Mouse (Mus musculus) spleen, postnatal 36 days (tissue): ENCODE measurements at regions not wholly inside any gene's neighbourhood (a gene's known extent, or its start where the extent isn't known, plus 50 kb on each side); places are given as distances from the start of the nearest gene placed in this dataset.

ENCODE experiments used
- DNase-seq, 2 experiments: peaks; one replicate each; pipeline ENCODE4 v3.0.0; 2022; ENCODE audit warnings: low spot score in 2 of 2, mixed read lengths in 1 of 2

DNA sequence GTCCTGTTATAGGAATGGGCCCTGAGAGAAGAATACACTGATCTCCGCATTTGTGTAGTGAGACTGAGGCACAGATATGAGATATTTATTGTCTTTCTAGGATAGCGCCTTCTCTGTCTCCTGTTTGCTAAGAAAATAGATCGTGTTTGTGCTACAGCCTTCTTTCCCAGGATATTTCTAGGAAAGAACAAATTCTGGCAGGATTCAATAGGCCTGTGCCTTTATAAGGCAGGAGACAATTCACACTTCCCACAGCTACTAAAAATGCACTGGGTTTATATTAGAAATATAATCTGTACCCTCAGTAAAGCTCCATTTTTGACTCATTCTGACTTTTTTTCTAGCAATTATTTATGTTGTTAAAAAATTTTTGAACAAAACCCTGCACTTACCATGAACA, 854.7 kb downstream of the Epha4 start:
- DNase-seq: no peak

DNA sequence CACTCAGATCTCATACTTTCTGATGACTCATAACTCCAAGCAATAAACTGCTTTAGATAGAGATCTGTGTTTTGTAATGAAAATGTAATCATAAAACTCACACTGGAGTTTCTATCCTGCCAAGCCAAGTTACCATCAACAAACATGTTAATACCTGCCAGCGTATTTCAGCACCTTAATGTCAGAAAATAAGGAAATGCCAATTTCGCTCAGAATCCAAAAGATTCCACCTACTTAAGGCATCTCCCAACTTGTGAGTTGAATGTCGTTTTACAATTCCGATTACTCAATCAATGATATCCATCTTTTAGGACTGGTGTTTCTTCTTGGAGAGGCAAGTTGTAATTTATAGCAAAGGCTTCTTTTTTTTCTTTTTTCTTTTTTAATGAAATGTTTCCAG, 850.5 kb downstream of the Epha4 start:
- DNase-seq: no peak

DNA sequence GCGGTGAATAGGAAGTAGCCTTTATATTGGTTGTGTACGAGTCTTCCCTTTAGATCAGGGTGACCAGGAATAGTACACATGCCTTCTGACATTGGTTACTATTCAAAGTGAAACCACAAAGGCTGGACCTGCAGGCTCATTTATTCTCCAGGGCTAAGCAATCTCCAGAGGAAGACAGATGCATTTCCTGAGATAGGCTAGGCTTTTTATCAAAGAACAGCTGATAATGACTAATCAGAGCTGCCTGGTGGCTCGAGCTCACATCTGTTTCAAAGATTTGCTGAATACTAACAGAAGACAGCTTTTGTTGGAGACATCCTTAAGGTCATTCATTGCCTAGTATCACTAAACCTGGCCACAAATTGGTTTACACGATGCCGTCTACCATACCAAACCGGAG, 838.1 kb downstream of the Epha4 start:
- no peak for DNase-seq

DNA sequence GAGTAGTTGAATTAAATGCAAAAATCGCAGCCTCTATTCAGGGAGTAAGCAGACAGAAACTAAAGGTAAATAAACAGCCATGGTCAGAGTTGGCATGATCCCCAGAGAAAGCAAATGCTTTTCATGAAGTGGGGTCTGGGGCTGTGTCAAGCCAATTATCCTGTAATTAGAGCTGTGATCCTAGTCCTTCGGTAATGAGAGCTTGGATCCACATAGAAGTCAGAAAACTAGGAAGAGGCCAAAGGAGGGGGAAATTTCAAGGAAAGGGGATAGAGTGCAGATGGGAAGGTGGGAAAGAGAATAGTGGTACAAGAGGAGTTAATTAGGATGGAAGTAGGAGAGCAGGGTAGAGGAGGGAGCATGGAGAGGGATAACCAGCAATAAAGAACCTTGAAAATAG, 809.3 kb downstream of the Epha4 start:
- DNase-seq: no peak

DNA sequence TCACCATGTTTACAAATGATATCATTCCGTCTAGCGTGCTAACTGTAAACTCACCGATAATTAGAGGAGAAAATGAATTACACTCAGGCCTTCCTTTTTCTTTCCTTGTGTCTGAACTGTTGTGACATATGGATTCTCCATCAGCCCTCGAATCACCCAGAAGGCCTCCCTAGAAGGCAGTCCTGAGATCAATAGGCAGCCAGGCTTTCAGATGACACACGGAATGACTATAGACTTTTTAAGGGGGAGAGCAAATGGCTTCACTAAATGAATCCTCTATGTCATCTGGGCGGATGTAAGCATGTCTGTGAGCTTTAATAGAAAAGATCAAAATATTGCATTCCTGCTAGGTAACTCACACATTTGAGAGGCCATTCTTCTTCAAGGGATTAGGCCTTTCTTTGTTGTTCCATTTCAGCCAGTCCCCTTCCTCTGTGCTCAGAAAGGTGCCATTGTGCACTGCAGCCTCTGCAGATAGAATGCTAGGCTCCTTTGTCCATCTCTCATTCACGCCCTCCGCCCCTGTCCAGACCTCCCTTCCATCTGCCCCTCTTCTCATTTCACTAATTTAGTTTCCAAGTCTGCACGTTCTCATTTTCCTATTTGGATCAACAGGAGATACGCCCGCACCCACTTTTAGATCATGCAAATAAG, 797.1 kb downstream of the Epha4 start:
- no peak for DNase-seq

DNA sequence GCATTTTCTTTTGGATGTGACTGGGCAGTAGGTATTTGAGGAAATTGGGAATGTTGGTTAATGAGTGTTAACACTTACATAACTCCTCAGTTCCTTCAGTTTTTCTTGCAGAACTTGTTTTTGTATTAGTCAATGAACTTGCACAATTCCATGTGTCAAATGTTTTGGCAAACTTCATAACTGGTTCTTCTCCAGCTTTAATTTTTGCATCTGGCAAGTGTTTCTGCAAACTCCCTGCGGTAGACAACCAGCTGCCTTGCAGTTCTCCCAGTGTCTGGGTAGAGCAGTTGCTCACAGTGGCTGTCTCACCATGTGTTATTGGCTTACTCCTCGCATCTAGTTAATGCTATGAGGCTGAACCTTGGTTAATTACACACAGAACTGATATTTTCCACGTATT, 790.4 kb downstream of the Epha4 start:
- no peak for DNase-seq

DNA sequence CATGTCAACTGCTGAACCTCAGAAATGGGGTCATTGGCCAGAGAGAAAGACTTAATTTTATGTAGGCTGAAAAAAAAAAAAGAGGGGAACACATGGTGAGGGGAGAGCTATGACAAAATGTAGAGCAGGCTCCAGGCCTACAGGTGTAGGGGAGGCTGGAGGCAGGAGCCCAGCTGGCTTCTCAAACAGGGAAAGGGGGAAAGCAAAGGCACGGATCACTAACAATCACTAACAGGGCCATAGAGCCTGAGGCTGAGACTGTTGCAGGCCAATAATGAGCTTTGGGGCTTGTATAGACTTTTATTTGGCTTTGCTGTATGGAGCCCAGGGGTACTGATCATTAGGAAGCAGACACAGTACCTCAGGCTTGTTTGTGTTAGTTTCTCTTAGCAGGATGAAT, 777.9 kb downstream of the Epha4 start:
- DNase-seq: no peak

DNA sequence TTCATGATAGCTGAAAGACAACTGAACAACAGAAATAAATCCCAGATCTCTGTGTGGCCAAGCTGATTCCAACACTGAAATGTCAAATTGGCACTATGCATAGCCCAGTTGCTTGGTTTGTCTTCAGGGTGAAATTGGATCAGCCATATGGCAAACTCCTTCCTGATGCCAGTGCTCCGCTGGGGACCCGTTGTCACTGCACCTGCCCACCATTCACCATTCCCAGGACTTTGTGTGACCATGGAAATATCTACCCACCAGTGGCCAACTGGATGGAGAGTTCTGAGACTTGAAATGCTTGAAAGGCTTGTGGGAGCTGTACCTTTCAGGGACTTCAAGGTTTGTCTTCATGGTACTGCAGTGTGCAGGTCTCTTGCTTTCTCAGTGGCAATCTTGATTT, 777.2 kb downstream of the Epha4 start:
- DNase-seq: no peak

DNA sequence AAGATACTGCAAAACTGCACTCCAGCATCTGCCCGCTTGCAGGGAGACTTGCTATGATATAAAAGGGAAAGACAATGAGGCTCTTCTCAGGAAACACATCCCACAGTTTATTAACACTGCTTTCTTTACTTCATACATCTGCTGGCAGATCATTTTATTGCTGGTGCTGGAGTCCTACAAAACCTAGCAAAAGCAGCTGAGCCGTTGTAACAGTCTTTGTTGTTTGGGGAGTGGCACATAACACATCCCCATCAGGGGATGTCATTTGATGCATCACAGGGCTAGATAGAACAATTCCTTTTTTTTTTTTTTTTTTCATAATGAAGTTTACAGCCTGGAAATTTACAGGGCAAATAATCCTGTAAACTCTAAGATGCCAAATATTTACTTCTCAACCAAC, 742.2 kb downstream of the Epha4 start:
- no peak for DNase-seq

DNA sequence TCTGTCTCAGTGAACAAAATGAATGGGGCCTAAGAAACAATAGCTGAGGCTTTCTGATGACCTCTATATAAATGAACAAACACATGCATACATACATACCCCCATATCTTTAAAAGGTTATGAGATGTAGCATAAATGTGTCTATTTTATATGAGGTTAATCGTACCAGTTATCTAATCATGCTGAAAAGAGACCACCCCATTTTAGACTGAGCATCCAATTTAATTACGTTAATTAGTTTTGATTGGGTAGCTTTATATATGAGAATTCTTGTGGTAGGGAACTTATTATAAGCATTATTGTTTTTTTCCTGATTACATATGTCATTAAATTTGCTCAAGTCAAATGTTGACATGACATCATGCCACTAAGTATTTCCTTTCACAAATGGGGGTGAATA, 728.0 kb downstream of the Epha4 start:
- DNase-seq: no peak

DNA sequence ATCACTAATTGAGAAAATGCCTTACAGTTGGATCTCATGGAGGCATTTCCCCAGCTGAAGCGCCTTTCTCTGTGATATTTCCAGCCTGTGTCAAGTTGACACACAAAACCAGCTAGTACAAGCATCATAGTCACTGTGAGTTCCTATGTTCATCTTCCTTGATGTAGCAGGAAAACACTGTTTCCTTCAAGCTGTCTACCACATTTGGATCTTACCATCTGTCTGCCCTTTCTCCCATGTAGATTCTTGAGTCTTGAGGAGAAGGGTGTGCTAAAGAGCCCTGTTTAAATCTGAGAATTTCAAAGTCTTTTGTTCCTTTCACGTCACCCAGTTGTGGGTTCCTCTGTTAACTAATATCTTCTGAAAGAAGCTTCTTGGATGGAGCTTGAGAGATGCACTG, 721.5 kb downstream of the Epha4 start:
- no peak for DNase-seq

DNA sequence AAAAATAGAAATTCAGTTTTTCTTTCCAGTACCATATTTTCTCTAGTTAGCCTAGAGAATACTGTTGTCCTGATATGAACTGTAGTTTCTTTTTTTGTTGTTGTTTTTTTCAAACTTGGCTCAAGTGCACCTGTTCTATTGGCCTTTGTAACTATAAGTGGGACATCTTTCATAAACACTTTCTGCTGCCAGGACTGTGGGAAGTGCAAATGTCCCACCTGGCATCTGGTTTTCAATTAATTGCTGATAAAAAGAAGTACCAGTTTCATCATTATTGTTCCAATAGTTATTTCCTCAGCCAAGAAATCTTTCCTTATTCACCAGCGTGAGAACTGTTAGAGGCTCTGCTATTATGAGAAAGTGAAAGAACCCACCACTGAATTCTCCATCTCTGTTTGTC, 695.0 kb downstream of the Epha4 start:
- DNase-seq: no peak

DNA sequence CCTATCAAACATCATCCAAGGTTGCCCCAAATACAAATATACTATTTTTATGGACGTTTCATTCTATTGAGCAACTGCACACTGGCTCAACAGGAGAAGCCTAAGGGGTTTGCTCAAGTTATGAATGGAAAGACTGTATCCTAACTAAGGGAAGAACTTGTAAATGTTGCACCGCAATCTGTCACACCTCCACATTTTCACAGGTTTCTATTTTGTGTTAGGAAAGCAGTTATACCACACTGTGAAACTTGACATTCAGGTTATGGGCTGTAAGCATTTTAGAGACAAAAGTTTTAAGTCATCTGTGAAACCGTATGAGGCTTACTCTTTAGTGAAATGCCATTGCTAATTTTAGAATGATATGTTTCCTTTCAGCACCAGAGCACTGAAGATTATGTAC, 693.3 kb downstream of the Epha4 start:
- DNase-seq: no peak

DNA sequence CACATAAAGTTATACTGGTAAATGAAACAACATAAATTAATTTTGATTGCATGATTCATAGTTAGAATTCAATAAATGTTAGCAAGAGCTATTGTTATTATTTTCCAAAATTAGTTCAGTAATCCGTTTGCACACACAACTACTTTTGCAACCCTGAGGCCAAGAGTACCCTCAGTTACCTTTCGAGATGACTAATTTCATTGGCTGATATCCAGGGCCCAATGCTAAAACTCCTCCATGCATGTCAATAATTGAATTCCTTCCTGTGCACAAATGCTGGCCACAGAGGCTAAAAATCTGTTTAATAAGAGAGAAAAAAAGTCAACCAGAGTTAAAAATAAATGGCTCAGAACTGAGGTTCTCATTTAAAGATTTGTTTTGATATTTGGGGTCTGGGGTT, 685.2 kb downstream of the Epha4 start:
- DNase-seq: no peak

DNA sequence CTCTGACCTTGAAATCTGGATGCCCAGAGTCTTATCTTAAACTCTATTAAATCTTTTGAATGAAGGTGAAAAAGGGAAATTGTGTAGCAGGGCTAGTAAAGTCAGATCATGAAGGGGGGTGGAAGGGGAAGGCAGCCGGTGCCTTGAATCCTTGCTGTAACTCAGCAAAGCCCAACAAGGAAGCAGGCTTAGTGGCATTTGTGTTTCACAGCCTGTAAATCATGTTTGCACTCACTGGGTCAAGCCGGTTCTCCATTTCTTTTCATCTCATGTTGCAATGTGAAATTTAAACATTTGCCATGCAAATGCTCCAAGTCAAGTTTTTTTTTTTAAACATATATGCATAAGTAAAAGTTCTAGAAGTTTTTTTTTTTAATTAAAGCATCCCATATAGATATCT, 682.6 kb downstream of the Epha4 start:
- no peak for DNase-seq

DNA sequence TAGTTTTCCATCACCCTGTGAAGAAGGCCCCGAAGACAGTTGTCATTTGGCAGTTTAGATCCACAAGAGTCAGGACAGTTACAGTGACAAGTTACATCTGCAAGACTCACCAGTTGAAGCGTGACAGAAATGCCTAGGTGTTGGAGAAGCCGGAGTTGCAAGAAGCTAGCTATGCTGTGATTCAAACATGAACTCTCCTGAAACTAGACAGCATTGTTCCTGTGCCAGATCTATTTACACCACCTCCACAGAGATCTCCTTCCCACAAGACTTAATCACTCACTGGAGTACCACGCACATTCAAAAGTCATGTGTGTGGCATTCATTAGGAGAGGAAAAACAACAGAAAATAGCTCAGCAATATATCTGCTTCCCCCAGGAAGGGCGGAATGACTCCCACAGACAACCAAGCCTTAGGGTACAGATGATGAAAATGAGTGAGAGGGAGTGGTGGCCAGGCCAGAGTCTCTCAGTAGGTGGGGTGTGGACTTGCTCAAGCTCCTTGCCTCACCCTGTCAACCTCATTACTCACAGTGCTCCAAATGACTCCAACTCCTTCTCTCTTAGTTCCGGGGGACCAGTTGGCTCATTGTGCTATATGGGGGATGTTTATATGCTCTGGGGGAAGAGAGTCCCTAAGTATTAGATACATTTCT, 679.7 kb downstream of the Epha4 start:
- no peak for DNase-seq

DNA sequence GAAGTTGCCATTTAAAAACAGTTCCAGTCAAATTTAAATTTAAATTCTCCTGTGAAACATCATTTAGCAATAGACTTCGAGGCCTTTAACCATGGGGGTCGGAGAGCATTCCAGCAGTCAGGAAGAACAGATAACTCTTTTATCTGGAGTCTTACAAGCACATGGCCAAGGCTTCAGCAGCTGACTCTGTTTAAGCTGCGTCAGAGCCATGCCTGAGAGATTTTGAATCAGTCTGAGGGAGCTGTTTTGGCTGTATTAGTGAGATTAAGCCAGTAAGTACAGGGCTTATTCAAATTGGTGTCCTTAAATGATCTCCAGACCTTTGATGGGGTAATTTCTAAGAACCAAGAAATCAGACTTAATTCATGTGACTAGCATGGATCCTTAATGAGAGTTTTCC, 665.5 kb downstream of the Epha4 start:
- no peak for DNase-seq

DNA sequence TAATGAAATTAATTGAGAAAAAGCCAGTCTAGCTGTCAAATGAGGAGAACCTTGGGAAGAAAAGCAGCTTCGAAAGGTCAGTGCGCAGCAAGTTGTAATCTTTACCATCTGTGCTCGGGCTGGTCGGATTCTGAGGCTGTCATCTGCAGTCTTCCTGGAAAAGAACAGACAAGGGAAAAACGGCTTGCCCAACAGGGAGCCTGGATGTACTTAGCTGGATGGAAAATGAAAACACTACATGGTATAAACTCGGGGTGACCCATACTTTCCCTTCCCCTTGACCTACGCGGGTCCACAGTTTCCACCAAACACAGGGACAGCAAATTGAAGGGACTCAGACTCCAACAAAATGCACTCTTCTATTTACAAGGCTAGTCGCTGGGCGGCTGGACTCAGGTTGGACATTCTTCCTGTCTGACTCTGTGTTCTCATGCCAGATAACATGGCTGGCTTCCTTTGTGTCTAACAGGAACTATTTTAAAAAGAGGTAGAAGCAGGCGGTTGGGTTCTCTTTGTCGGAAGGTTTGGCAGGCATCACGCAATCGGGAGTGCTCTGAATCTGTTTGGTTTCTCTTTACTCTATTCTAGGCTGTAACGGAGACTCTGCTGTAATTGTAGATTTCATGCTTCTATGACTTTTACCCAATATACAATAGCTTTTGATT, 648.5 kb downstream of the Epha4 start:
- no peak for DNase-seq

DNA sequence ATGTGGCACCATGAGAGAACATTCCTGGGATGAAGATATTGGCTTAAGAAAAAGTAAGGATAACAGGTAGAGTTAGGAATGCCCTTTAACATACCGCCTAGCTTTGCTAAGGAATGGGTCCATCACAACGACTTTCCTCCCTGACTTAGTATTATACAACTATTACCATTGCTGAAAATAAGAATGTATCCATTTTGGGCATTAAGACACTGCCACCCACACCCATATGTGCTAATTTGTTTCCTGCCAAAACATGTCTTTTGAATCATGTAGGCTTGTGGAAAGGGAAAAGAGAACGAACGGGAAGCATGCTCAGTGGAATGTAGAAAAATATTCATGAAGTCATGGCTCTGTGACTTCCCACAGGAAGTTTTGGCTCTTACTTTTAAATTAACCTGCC, 641.7 kb downstream of the Epha4 start:
- DNase-seq: no peak

DNA sequence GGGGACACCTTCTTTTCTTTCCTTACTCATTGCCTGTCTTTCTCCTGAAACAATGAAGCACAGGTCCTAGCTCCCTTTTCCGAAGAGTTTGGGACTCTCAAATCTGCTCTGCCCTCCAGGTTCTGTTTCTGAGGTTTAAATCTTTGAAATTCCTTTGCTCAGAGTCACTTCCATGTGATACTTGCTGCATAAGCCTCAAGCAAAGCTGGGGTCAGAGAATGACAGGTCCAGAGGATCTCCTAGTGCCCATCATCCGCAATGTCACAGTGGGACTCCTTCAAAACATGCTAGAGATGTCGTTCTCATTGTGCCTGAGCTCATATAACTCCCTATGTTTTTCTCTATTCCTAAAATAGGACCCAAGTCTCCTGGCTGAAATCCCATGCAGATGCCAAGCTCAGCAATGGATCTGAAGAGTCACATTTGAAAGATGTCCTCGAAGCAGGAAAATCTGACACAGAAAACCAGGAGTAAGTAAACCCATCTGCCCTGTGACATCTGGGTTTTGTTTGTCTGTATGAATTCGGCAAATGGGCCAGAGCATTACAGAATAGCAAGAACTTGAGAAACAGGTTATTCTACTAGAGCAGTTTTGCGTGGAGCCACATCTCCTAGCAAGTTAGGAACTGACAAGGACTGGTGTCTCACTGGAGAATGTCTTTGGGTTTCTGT, 634.6 kb downstream of the Epha4 start:
- DNase-seq: no peak

DNA sequence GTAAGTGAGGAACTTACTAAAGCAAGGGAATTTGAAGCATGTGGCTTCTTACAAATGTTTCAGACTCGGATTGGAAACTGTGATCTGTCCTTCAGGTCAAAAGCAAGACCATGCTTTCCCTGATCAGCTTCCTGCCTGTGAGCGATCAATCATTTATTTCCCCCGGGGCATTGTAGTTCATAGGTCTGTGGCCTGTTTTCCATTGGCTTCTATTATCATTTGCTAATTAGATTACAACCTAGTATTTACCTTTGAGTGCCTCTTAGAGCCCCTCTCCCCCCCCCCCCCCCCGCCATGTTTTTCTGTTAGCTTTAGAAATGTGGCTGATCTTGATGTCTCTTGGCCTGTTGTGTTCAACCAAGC, 634.1 kb downstream of the Epha4 start:
- DNase-seq: no peak

DNA sequence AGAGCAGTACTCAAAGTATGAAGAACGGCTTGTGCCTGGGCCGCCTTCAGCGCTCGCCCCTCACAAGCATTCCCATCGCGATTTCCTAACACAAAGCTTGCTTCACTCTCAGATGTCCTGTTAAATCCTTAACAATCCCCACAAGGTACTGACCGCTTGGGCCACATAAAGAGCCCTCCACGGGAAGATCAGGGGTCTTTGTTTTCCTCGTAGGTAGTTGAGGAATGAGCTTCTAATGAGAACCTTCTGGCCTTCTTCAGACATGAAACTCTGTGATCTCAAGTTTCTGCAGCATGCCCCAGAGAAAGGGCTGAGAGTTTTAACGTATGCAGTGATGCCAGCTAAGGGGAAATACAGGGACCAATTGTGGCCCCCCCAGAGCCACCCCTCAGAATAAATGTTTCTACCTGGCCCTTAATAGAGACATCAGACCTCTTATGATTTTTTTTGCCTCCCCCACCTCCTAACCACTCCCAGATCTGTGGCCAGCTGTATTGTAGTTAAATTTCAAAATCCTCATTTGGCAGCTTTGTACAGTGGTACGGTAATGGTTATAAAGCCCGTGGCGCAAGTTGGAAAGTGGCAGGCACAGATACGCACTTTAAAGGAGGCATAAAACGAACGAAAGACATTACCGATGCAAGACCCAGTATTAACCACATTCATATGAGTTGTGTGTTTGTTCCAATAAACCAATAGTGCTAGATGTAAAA, 618.6 kb downstream of the Epha4 start:
- no peak for DNase-seq
